Mouse (Mus musculus) heart, postnatal 0 days (tissue): ENCODE data around the gene Olfr1377.

Source experiments
- CTCF ChIP-seq: IDR thresholded peaks from 2 replicates; pipeline ENCODE4 v1.5.1; 2016; ENCODE audit warnings: antibody characterized with exemption, control low read depth, low read depth
- EP300 ChIP-seq: IDR thresholded peaks from 2 replicates; pipeline ENCODE4 v1.6.1; 2016; ENCODE audit warnings: antibody characterized with exemption, low read depth

GRCm38 (mm10) chr11:50953665-50954064 is 28.1 kb upstream of the Olfr1377 start, which contains the start of gene Prop1:
- TF ChIP-seq EP300 = no peak
- no peak for TF ChIP-seq CTCF
